Mouse (Mus musculus): ENCODE data around the gene Slf2.

GRCm38 (mm10) chr19:44928185-44928584 lies 2.8 kb upstream of the Slf2 start:
- no peak for TF ChIP-seq CTCF (IDR thresholded peaks at IDR 0.05; ENCODE audit: low read depth)
- TF ChIP-seq EP300 (IDR thresholded peaks at IDR 0.05; ENCODE audit: low read depth), result no peak
